Mouse (Mus musculus): ENCODE data around the gene Shroom3.

Shroom3 gene

GRCm38 (mm10) chr5:92843850-92844785 lies 160.9 kb downstream of the Shroom3 start:
- no peak for DNase-seq (ENCODE audit: extremely low read depth, low read depth)

GRCm38 (mm10) chr5:92849743-92850142 lies 166.5 kb downstream of the Shroom3 start:
- no peak for DNase-seq (ENCODE audit: extremely low read depth, low read depth)

GRCm38 (mm10) chr5:92850925-92851324 lies 167.7 kb downstream of the Shroom3 start:
- no peak for DNase-seq (ENCODE audit: extremely low read depth, low read depth)

GRCm38 (mm10) chr5:92854983-92855382 lies 171.7 kb downstream of the Shroom3 start:
- DNase-seq (ENCODE audit: extremely low read depth, low read depth), result no peak

GRCm38 (mm10) chr5:92856346-92856745 lies 173.1 kb downstream of the Shroom3 start:
- DNase-seq (ENCODE audit: extremely low read depth, low read depth), result no peak

- no peak for DNase-seq (ENCODE audit: extremely low read depth, low read depth)
These were observed 173.9 kb downstream of the Shroom3 start for GRCm38 (mm10) chr5:92857177-92857576.

GRCm38 (mm10) chr5:92858104-92858503 lies 174.9 kb downstream of the Shroom3 start:
- DNase-seq (ENCODE audit: extremely low read depth, low read depth), result no peak

GRCm38 (mm10) chr5:92858576-92858975 lies 175.3 kb downstream of the Shroom3 start:
- DNase-seq (ENCODE audit: extremely low read depth, low read depth), result no peak

GRCm38 (mm10) chr5:92861416-92862112 lies 178.3 kb downstream of the Shroom3 start:
- DNase-seq (ENCODE audit: extremely low read depth, low read depth), result no peak

- DNase-seq (ENCODE audit: extremely low read depth, low read depth), result no peak
These were observed 181.9 kb downstream of the Shroom3 start for GRCm38 (mm10) chr5:92865090-92865489.

- no peak for DNase-seq (ENCODE audit: extremely low read depth, low read depth)
These were observed 183.3 kb downstream of the Shroom3 start for GRCm38 (mm10) chr5:92866546-92866945.

GRCm38 (mm10) chr5:92867253-92867652 lies 184.0 kb downstream of the Shroom3 start:
- no peak for DNase-seq (ENCODE audit: extremely low read depth, low read depth)

- no peak for DNase-seq (ENCODE audit: extremely low read depth, low read depth)
These were observed 185.0 kb downstream of the Shroom3 start for GRCm38 (mm10) chr5:92868231-92868630.

- no peak for DNase-seq (ENCODE audit: extremely low read depth, low read depth)
These were observed 187.8 kb downstream of the Shroom3 start for GRCm38 (mm10) chr5:92871048-92871447.

- no peak for DNase-seq (ENCODE audit: extremely low read depth, low read depth)
These were observed 188.9 kb downstream of the Shroom3 start for GRCm38 (mm10) chr5:92872182-92872581.

GRCm38 (mm10) chr5:92872991-92873390 lies 189.8 kb downstream of the Shroom3 start:
- DNase-seq (ENCODE audit: extremely low read depth, low read depth), result no peak

- no peak for DNase-seq (ENCODE audit: extremely low read depth, low read depth)
These were observed 190.3 kb downstream of the Shroom3 start for GRCm38 (mm10) chr5:92873518-92873917.

GRCm38 (mm10) chr5:92875836-92876235 lies 192.6 kb downstream of the Shroom3 start:
- no peak for DNase-seq (ENCODE audit: extremely low read depth, low read depth)

GRCm38 (mm10) chr5:92877104-92877503 lies 193.9 kb downstream of the Shroom3 start:
- DNase-seq (ENCODE audit: extremely low read depth, low read depth), result no peak

GRCm38 (mm10) chr5:92880393-92880792 lies 197.2 kb downstream of the Shroom3 start:
- no peak for DNase-seq (ENCODE audit: extremely low read depth, low read depth)

GRCm38 (mm10) chr5:92880893-92881292 lies 197.7 kb downstream of the Shroom3 start:
- DNase-seq (ENCODE audit: extremely low read depth, low read depth), result no peak

- DNase-seq (ENCODE audit: extremely low read depth, low read depth), result no peak
These were observed 202.9 kb downstream of the Shroom3 start for GRCm38 (mm10) chr5:92886141-92886540.

Data from MEL-GATA-1-ER (cell line).